Mouse (Mus musculus) monocyte, adult 5-6 weeks (primary cell): Measurements from ENCODE around the gene Tmtc2. TPM values are rescaled to one million over a fixed set of nuclear protein-coding genes. Genes with fewer than 3 reads are reported as not detected.

Experiments
- ATAC-seq: fragments of 153-309, 156-312 bp; replicated peaks from 2 replicates; pipeline ENCODE4 v1.8.0; 2017; ENCODE audit warnings: mild to moderate bottlenecking; ENCODE audit not compliant: low TSS enrichment, insufficient number of reproducible peaks, severe bottlenecking, poor library complexity, low FRiP score
- total RNA-seq: library from RNA; stranded (forward); fragments of 200-1000, 200-491, 200-594 nt; gene quantifications from 3 replicates; pipeline ENCODE4 v1.2.3, GENCODE M21; 2017

Gene Tmtc2
- total RNA-seq, 1 experiment from 2014 or later, result not detected

DNA sequence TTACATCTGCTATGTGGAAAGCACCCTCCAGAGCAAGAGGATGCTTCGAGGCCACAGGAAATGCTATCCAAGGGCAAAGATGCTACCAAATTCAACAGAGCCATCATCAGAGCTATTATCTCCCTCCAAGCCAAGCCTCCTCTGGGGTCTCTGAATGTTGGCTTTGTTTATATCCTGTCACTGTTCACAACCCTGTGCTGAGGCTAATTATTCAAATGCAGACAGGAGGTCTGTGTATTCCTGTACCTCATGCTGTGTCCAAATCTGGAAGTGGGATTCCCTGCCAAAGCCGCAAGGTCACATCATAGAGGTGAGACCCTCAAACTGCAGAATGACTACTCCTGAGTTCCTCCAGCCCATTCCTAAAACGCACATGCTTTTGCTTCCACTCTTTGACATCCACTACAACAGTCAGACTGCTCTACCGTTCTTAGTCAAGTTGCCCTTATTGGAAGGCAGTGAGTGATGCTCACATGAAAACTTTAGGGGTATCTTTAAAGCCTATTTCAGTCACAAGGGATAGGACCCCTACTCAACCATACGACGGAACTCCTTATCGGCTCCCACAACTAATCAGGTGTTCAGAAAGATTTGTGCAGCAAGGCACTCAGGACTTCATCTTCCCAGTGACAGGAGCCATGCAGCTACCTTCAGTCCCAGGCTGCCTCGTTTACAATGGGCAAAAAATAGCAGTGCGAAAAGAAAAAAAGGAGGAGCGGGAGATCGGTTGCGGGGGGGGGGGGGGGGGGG lies 64.9 kb downstream of the Tmtc2 start:
- no peak for ATAC-seq

DNA sequence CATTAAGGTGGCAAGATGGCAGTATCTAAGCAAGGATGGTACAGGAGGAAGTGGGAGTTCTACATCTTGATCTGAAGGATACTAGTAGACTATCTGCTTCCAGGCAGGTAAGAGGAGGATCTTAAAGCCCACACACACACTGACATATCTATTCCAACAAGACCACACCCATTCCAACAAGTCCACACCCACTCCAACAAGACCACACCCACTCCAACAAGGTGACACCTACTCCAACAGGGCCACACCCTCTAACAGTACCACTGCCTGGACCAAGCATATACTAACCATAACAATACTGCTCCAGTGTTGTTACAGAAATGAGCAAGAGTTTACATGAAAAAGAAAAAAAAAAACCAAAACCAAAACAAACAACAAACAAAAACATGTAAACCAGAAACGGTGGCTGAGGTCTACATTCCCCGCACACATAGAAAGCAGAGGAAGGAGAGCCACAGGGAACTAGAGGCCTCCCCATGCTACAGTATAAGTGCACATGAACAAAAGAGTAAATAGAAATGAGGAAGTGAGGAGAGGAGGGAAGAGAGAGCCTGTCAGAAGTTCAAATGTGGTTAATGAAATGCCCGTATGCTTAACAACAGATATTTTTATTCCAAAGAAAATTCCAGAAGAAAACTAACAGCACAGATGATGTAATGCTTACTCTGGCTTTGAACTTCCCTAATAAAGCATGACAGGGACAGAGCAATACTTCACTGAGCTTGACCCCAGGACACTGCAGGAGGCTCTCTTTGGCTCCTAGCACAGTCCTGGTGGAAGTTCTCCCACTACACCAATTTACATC lies 66.1 kb downstream of the Tmtc2 start:
- ATAC-seq, result no peak

DNA sequence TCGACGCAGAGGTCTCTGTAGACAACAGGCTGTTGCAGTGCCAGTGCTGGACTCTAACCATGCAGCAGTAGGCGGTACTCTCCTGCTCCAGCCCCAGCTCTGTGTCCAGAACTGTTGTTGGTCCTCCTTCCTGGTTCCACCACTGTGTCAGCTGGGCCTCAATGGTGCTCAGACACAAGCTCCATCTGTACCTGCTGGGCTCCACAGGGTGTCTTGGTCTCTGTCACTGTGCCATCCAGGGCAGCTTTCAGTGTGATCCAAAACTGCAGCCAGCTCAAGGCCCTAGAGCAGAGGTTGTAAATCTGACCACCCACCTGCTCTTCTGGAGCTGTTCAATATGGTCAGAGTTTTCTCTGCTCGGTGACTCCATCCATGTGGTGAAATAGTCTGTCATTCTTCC lies 68.2 kb downstream of the Tmtc2 start:
- no peak for ATAC-seq

DNA sequence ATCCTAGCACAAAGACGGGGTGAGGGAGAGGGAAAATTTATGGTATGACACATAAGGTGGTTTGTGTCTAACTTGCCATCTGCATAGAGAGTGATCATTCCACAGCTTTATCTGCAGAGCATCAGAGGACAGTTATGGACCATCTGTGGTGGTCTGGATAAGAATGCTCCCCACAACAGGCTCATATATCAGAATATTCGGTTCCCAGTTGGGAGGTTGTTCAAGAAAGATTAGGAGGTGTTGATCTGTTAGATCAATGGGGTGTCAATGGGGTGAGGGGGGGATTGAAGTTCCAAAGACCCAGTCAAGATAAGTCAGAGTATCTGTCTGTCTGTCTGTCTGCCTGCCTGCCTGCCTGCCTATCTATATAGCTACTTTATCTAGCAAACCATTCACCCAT lies 69.8 kb downstream of the Tmtc2 start:
- ATAC-seq, result no peak

DNA sequence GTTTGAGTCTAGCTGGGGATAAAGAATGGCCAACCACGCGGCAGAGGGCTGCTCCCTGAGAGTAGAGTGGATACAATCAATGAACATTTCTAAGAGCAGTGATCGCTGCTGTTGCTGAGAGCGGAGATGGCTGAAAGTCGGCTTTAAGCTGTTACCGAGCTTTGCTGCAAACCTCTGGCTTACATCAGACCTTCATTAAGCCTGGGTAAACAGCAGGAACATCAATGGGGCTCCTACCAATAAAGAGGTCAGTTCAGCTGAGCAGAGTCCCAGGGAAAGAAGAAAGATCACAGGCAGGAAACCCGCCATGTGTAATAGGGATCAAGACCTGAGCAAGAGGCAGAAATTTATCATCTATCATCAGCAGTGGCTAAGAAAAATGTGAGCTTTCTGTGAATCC lies 72.5 kb downstream of the Tmtc2 start:
- no peak for ATAC-seq

DNA sequence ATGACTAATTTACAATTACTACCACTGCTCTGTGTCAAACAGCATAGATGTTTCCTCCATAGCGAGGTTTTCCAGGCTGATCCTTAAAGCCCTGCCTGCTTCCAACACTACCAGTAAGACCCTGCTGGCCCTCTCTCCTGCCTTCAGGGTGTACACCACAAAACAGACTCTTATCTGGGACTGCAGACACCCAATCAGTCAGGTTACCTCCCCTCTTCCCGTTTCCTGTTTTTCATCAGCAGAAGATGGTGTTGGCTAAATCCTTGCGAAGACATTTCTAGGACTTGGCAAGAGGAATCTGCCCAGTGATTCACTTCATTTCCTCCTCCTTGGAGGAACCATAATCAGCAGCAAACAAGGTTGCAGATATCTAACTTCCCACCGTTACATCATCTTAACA lies 73.8 kb downstream of the Tmtc2 start:
- no peak for ATAC-seq

DNA sequence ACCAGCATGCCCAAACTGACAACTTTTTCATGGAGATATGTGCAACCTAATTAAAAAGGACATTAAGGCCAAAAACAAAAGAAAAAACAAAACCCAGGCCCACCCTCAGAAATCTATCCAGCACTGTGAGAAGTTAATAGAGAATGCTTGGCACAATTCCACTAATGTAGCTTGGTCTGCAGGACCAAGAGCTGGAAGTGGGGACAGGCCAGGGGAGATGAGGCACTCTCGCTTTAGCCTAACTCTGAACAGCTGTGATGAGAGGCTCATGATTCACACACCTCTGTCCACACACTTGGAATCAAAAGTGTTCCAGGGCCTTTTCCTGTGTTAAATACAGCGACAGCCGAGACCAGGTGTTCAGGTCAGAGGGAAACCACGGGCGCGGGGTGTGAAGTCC lies 79.0 kb downstream of the Tmtc2 start:
- no peak for ATAC-seq

DNA sequence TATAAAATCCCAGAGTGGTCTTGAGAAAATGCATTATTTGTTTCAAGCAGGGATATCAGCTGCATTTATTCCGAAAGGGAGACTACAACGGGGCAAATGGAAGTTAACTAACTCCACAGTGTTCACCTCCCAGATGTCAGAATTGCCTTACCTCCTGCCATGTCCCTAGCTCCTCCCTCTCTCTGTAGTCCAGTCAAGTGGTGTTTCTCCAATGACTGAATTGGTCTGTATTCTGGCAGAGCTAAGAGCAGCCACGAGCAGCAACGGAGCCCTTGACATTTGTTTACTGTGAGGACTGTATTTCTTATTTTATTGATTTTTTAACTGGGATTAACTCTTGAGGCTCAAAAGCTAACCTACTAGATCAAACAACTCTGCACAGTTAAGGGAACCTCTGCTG lies 81.8 kb downstream of the Tmtc2 start:
- no peak for ATAC-seq

DNA sequence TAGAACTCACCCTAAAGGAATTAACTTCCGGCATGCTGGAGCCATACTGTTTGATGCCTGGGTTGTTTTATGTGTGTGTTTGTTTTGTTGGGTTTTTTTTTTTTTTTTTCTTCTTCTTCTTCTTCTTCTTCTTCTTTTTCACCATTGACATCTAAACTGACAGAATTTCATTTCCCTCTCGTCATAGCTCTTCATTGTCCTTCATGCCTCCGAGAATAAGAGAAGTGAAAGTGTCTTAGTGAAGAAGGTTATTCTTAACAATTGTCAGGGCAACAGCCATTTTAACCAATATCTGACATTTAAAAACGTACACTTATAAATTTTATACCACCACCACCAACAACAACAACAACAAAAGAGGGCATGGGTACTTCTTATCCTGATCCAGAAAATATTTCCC lies 83.5 kb downstream of the Tmtc2 start:
- no peak for ATAC-seq

DNA sequence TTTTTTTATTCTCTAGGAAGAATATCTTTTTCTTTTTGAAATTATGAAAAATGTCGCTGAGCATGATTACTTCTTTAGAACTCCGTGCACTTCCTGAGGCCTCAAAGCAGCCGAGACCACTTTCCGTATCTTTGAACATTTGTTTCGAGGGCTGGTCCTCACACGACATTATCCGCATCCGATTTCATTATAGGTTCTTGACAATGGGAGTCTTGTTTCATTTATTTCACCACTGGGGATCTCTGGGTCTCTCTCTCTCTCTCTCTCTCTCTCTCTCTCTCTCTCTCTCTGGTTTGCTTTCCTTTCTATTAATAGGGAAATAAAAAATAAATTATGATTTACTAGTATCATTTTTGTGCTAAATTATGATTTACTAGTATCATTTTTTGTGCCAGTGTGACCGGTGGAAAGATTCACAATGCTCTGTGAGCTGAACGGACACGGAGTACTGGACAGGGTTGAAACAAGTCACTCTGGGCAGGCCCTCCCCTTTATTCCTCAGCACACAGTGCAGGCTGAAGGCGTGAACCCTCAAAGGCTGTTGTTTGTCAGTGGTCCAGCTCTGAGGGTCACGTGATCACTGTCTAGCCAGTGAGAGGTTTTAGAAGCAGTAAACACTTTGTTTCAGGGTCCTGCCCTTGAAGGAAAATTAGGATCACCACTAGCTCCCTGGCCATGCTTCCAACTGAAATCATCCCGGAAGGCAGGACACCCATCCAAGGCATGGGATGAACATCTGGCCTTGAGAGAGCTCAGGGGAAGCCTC lies 84.1 kb downstream of the Tmtc2 start:
- ATAC-seq, result no peak

DNA sequence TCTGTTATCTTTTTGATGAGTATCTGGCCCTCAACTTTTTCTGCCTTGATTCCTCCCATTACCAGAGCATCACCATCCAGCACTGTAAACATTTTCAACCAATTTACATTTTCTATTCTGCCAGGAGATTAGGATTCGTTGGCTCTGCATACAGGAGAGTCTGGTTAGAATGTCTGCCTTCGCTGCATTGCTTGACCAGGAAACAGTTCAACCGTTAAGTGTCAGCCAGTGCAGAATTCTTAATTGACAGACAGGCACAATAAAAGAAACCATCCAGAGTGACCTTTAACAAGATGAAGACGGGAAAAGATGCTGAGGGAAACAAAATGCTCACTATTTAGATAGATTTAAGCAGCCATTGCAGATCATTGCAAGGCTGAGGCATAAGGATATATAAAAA lies 87.3 kb downstream of the Tmtc2 start:
- no peak for ATAC-seq

DNA sequence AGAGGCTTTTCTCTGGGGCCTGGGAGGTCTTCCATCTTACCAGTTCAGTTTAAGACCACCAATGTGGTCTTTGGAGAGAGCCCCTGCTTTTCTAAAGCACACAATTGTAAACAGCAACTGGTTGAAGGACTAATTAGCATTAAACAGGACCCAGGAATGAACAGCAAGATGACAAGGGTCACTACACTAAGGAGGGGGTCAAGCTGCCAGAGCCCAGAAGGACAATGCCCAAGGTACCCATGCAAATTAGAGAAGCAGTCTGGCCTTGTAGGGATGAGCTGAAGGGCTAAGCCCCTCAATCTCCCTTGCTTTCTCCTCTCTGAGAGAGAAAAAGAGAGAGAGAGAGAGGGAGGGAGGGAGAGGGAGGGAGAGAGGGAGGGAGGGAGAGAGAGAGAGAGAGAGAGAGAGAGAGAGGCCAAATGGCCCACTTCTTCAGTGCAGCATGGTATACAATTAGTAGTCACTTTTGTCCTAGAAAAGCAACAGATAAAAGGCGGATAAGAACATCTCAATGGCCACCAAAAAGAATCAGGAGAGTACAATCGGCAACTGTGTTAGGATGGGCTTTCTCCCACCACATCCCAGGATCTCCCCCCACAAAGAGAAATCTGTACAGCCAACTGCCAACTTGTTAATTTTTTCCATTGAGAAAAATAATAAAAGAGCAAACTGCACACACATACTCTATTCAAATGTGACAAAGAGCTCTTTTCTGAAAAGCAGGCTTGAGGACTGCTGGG lies 89.7 kb downstream of the Tmtc2 start:
- ATAC-seq, result no peak

DNA sequence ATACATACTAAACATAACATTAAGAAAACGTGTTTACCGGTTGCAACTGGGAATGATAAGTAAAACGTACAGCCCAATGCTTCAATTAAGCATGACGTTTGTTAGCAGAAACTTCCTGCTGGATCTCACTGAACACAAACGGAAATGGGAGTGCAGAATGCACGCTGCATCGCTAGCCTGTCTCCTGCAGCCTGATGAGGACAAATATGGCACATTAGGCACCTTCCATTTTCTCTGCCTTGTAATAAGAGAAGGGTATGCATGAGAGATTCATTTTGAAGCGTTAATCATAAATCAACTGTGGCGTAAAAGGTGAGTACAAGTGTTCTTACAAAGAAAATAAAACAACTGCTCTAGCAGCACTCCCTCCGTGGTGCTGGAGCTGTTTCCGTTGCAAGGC lies 94.5 kb downstream of the Tmtc2 start:
- no peak for ATAC-seq

DNA sequence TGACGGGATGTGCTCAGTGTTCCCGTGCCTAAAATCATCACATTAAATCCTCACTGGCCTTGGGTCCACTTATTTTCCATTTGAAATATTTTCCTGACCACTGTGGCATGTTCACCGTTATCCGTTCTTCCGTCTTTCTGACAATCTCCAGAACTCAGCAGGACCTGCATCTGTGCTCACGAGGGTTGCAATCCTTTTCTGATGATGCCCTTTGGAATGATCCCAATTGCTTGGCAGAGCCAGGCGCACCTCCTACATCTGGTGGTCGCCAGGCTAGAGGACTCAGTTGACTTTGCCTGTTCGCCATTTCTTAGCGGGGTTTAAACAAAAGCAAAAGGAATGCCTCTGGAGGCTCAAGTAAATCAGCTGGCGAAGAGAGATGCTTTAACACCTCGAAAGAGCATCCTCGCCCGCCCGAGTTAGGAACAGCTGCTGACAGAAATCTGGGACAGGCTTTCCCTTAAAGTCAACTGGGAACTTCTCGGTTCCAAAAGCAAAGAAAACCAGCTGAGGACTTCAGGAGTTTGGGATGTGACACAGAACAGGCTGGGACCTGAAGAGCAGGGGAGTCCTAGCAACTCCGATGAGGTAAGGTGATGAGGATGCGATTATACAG lies 96.5 kb downstream of the Tmtc2 start:
- ATAC-seq, result no peak

DNA sequence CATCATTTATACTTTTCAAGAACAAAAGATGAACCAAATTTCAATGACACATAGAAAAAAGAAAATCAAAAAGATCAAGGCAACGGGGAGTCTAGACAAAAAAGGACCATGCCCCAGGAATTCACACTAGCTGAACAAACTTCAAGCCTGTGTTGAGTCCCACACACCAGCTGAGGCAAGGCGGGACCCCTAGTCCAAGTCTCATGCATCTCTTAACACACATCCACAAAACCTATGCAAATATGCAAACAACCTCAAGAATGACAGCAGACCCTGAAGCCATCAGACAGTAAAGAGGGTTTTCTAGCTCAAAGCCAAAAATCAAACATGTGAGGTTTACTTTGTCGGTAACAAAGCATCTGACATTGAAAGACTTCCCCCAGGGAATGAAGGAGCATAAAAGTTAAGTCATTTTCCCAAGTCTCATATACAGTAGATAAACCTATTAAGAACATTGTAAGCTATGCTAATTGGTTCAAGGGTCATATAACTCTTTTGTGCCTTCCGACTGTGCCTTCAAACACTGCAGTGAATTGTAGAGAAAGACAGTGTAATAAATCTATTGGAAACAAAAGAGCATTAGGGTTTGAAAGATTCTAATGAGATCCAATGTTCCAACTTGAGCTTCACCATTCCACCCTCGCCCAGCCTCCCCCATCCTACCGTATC lies 100.0 kb downstream of the Tmtc2 start:
- no peak for ATAC-seq

DNA sequence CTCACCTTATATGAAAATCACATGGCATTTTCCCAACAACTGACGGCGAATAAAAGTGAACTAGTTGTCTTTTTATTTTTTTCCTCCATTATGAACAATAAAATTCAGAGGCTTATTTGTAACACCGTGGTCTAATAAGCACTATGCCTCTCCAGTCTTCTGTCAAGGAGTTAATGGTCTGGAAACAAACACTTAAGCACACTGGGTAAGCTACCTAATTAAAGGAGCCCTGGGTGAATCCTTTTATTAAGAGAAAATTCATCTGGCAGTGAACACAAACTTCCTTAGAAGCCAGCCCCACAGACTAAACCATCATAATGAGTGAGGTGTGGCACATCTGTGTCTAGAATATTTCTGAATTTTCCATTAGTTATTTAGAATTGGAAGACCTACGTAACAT lies 109.9 kb downstream of the Tmtc2 start:
- ATAC-seq, result no peak

DNA sequence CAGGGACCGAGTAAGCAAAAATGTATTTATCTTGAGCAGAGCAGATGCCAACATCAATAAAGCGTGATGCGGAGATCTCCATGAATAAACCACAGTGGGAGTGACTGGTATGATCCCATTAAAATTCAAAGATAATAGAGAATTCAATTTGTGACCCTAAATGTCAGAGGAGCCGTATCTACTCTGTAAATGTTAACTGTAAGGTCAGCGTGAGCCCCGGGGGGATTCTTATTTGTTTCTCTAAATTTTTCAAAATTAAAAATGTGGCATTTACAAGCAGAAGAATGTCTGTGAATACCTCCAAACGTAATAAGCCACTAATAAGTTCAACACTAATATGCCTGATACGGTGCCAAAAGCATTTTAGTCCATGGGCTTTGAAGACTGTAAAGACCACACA lies 120.8 kb downstream of the Tmtc2 start:
- ATAC-seq, result no peak

DNA sequence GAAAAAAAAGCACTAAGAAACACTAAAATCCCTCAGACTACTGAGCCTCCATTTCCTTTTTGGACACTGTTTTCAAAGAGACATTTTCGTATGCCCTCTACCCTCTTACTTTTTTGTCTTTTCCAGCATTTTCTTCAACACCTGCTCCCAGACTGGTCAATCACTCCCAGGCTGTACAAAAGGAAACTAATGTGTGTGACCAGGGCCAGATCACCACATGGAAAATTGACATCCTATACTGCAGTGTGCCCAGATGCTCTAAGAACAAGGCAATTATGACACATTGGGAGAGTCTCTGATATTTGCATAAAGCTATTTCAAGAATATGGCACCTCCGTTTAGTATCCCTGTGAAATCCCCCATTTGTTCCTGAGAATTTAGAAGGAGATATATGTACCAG lies 127.1 kb downstream of the Tmtc2 start:
- ATAC-seq, result no peak
